Mouse (Mus musculus) olfactory bulb, adult 2 months (tissue): Measurements from ENCODE around the gene Tlx3.

Experiments
- CTCF ChIP-seq: fragments of 200-500 bp; IDR thresholded peaks from 2 replicates; pipeline ENCODE4 v1.5.1; 2012; ENCODE audit warnings: low read depth, mild to moderate bottlenecking, low read length, moderate library complexity; ENCODE audit not compliant: insufficient read depth
- POLR2A ChIP-seq: fragments of 200-500 bp; IDR thresholded peaks from 2 replicates; pipeline ENCODE4 v1.6.1; 2012; ENCODE audit warnings: mild to moderate bottlenecking, low read depth, low read length, moderate library complexity; ENCODE audit not compliant: insufficient read depth

DNA sequence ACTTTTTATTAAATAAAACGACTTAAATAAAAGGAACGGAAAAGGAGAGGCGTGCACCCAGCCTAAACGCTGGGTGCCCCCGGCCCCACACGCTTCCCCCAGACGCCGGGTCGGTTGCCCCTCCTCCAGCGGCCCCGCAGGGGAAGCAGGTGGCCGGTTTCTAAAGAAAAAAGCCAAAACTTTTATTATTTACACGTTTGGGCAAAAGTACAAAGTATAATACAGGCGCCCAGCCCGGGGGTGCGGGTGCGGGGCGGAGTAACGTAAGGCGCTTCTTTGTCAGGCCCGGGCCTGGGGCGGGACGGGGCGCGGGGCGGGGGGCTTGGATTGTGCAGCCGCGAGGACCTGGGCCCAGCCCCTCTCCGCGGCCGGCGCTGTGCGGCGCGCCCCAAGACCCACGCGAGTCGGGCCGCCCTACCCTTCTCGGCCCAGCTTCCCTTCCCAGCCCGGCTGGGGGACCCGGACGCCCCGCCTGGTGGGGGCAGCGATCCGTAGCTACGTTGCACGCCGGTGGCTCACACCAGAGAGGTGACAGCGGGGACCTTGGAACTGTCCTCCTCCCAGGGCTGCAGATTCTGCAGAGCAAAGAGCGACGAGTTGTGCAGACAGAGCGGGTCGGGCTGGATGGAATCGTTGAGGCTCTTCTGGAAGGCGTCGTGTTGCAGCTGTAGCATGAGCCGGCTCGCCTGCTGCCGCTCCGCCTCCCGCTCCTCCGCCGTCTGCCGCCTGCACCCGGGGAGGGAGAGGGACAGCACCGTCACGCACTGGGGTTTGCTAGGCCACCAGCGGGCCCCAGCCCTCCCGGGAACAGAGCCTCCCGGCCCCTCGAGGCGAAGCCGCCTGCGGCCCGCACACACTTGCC is 2.4 kb downstream of the Tlx3 start:
- TF ChIP-seq CTCF, result no peak
- TF ChIP-seq POLR2A, result no peak
